Mouse (Mus musculus) lung, adult 2 months (tissue): ENCODE measurements at regions not wholly inside any gene's neighbourhood (a gene's known extent, or its start where the extent isn't known, plus 50 kb on each side); places are given as distances from the start of the nearest gene placed in this dataset.

Source experiments
- CTCF ChIP-seq: fragments of 200-500 bp; IDR thresholded peaks from 2 replicates; pipeline ENCODE4 v1.5.1; 2011; ENCODE audit warnings: mild to moderate bottlenecking, low read length, control low read depth; ENCODE audit not compliant: insufficient read depth
- POLR2A ChIP-seq: fragments of 200-500 bp; IDR thresholded peaks from 2 replicates; pipeline ENCODE4 v1.6.1; 2011; ENCODE audit warnings: low read depth, mild to moderate bottlenecking, control low read depth, low read length, borderline replicate concordance; ENCODE audit errors: extremely low read depth

DNA sequence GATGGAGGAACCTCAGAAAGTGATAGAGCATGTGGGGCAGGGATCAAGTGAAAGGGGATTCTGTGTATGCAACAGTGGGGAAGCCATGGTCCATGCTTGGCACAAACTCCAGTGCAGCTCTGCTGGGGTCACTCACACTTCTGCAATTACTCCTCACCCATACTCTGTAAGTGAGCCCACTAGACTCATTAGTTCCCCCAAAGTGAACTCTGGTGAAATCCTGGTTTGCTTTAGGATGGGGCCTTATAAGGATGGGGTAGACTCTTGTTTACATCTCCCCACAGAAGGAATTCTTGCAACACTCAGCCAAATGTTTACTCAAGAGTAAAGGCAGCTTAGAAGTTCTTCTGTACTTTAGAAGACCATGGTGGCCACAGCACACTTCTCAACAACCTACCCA lies 62.2 kb upstream of the Cachd1 start:
- TF ChIP-seq CTCF: no peak
- no peak for TF ChIP-seq POLR2A
